Mouse (Mus musculus) MEL (cell line): ENCODE measurements around the gene Tbc1d7.

Experiments
- BHLHE40 ChIP-seq: IDR thresholded peaks from 2 replicates; pipeline ENCODE4 v1.6.1; 2012; ENCODE audit warnings: low read depth, mild to moderate bottlenecking, inconsistent platforms, low read length, improper control_type of control experiment, borderline replicate concordance
- CTCF ChIP-seq, 3 experiments: IDR thresholded peaks in 2 of 3; conservative IDR thresholded peaks in 1 of 3; 2 replicates each; pipeline ENCODE4 v1.5.1; 2011 to 2012; ENCODE audit warnings: low read length in 3 of 3, low read depth in 2 of 3, mild to moderate bottlenecking in 2 of 3, improper control_type of control experiment in 1 of 3, inconsistent platforms in 1 of 3, mixed read lengths in 1 of 3, moderate library complexity in 1 of 3; ENCODE audit not compliant: control insufficient read depth in 1 of 3, insufficient read depth in 1 of 3, poor library complexity in 1 of 3, severe bottlenecking in 1 of 3
- EP300 ChIP-seq, 2 experiments: IDR thresholded peaks; 2 replicates each; pipeline ENCODE4 v1.6.1; 2011; ENCODE audit warnings: improper control_type of control experiment in 2 of 2, low read length in 2 of 2, low read depth in 1 of 2, mild to moderate bottlenecking in 1 of 2
- GATA1 ChIP-seq: IDR thresholded peaks from 2 replicates; pipeline ENCODE4 v1.6.1; 2011; ENCODE audit warnings: low read depth, low read length, improper control_type of control experiment
- POLR2A ChIP-seq, 2 experiments: IDR thresholded peaks; 2 replicates each; pipeline ENCODE4 v1.6.1; 2011 to 2012; ENCODE audit warnings: low read length in 2 of 2, mild to moderate bottlenecking in 2 of 2, control low read depth in 1 of 2, improper control_type of control experiment in 1 of 2, low read depth in 1 of 2, moderate library complexity in 1 of 2; ENCODE audit not compliant: control insufficient read depth in 1 of 2, insufficient read depth in 1 of 2, poor library complexity in 1 of 2
- UBTF ChIP-seq: IDR thresholded peaks from 2 replicates; pipeline ENCODE4 v1.6.1; 2012; ENCODE audit warnings: low read depth, mild to moderate bottlenecking, inconsistent platforms, low read length, improper control_type of control experiment, moderate library complexity, borderline replicate concordance; ENCODE audit not compliant: insufficient read depth
- USF1 ChIP-seq: IDR thresholded peaks from 2 replicates; pipeline ENCODE4 v1.6.1; 2014; ENCODE audit warnings: low read depth, mild to moderate bottlenecking, inconsistent platforms, low read length, improper control_type of control experiment, moderate library complexity
- ZMIZ1 ChIP-seq: IDR thresholded peaks from 2 replicates; pipeline ENCODE4 v1.6.1; 2012; ENCODE audit warnings: low read depth, mild to moderate bottlenecking, inconsistent platforms, low read length, improper control_type of control experiment, moderate library complexity

GRCm38 (mm10) chr13:43158281-43158680 lies 13.0 kb downstream of the Tbc1d7 start:
- TF ChIP-seq BHLHE40 (no peak), CTCF (IDR thresholded peaks at IDR 0.05 in 2 of 3, conservative IDR thresholded peaks at IDR 0.05 in 1 of 3; ENCODE audit: control insufficient read depth in 1 of 3, insufficient read depth in 1 of 3, low read depth in 2 of 3, low read length in 3 of 3, poor library complexity in 1 of 3, severe bottlenecking in 1 of 3) (no peak), POLR2A (IDR thresholded peaks at IDR 0.05; ENCODE audit: control insufficient read depth in 1 of 2, insufficient read depth in 1 of 2, low read depth in 1 of 2, low read length in 2 of 2, poor library complexity in 1 of 2) (no peak), GATA1 (no peak), USF1 (no peak), EP300 (IDR thresholded peaks at IDR 0.05; ENCODE audit: low read depth in 1 of 2, low read length in 2 of 2) (no peak), ZMIZ1 (no peak), UBTF (no peak)
